In genomic region chr8:127031476-127031875, GRCm38 (mm10) we compare ENCODE assay signal across 11 mouse cellular contexts. TPM values are rescaled to one million over a fixed set of nuclear protein-coding genes. Genes with fewer than 3 reads are reported as not detected.
DNase-seq lines count a peak whose midpoint lies in the region; TF ChIP-seq lines count a peak whose summit lies in the region.
"Had no signal": no experiment of that assay in that cellular context is flagged by ENCODE, and none has a peak within 500 bp of the region (broad histone marks: within the 10 kb centered on the region; RNA-seq: fewer than 3 reads in every experiment).

No protein-coding gene starts in this region.

- TF ChIP-seq POLR2A in brain, embryonic 14.5 days (IDR thresholded peaks at IDR 0.05; ENCODE audit: borderline replicate concordance, extremely low read depth, insufficient read depth, insufficient read length, poor library complexity, severe bottlenecking), result no peak

- peak; percentile 5 to 36 for DNase-seq in cerebellum, postnatal 14 days
- DNase-seq in cerebellum, adult 9-11 months, result no peak
- peak; percentile 31 for DNase-seq in left cerebral cortex, postnatal 4 days
- no peak for DNase-seq in left cerebral cortex, adult 9 months (ENCODE audit: low spot score in 2 of 2)
- DNase-seq in MN1 (ENCODE audit: low spot score), result peak; percentile 18
- DNase-seq in brain, embryonic 14.5 days (ENCODE audit: low read depth), result peak; percentile 61
- DNase-seq: adrenal gland, postnatal 25 days; cerebellum, adult 11-12 months; gastrocnemius, postnatal 36 days; heart, adult 11 months; heart, postnatal 36 days had no signal

- TF ChIP-seq CTCF in brain, embryonic 14.5 days (IDR thresholded peaks at IDR 0.05; ENCODE audit: borderline replicate concordance, extremely low read depth, insufficient read depth, insufficient read length), result no peak

- intact Hi-C loops in left cerebral cortex, postnatal 4 days (cut with DNase I), result no loop called here

RNA-seq across cellular contexts. Expression of gene Pard3, which starts 32.2 kb away (rescaled TPM):
- total RNA-seq in left cerebral cortex, postnatal 4 days (2021), result 10 to 100 TPM; 25.5 to 27.0 TPM
- 26.0 and 35.1 TPM in 2 replicates for polyA plus RNA-seq in brain, embryonic 14.5 days (2012; rRNA removed)

Comparison
In these comparisons a context has a peak if more than half of its experiments do, and no peak if none do; other contexts are left out.
1. DNase-seq: peak in cerebellum, postnatal 14 days (2 of 2), left cerebral cortex, postnatal 4 days (single experiment), MN1 (single experiment) and brain, embryonic 14.5 days (single experiment); none in cerebellum, adult 9-11 months (single experiment) and left cerebral cortex, adult 9 months (0 of 2).